Mouse (Mus musculus): ENCODE measurements around the gene Arrdc5.

Gene Arrdc5

DNA sequence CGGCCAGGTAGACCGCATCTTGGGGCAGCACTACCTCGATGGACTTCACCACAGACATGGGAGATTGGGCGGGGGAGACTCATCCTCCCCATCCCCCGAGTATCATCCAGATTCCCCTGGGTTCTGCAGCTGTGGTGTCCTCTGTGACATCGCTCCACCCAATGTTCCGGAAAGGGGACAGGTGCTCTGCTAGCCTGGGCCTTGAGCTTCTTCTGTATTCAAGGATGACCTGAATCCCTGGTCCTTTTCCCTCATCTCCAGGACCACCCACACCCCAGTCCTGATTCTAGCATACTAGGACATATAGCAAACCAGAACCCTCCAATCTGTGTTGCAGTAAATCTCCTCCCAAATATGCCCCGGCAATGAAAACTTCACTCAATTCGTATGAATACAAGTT, at the start of gene Arrdc5:
Gene Arrdc5 (minus strand): TSS at position 101 of the 400 bp plus-strand sequence.
- DNase-seq (ENCODE audit: low read depth, low spot score), result no peak

- no peak for DNase-seq (ENCODE audit: low read depth, low spot score)
These were observed 48.5 kb upstream of the Arrdc5 start for GRCm38 (mm10) chr17:56348586-56348985.

DNA sequence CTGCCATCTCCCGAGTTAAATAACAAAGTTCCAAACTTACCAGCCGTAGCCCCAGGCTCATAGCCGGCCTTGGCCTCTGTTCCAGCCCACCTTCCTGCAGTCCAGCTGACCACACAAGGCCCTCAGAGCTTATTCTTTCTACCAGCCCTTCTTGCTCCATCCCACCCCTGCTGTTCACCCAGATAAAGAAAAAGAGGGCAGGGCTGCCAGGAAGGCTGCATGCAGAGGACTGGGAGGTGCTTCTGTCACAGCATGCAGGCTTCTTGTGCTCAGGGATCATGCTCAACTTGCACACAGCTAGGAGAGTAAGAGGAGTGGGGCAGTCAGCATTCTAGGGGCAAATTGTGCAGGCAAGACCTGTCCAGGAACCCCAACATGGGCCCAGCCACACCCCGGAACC, 48.0 kb upstream of the Arrdc5 start:
- no peak for DNase-seq (ENCODE audit: low read depth, low spot score)

DNA sequence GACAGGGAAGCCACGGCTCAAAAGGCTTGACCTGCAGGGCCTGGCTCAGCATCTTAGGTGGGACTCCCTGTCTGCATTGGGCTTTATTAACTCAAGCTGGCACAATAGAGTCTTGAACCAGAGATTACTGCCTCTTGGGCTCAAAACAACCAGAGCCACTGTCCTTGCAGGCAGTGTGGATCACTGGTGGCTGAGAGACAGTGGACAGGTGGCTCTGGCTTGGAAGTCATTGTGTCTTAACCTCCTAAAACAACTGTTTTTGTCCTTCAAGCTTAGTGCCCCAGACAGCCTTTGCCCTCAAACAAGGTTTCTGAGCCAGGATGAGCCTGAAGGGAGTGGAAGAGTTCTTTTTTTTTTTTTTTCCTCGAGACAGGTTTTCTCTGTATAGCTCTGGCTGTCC, 45.3 kb upstream of the Arrdc5 start:
- no peak for DNase-seq (ENCODE audit: low read depth, low spot score)

GRCm38 (mm10) chr17:56343466-56343865, 43.4 kb upstream of the Arrdc5 start:
- DNase-seq (ENCODE audit: low read depth, low spot score), result no peak

DNA sequence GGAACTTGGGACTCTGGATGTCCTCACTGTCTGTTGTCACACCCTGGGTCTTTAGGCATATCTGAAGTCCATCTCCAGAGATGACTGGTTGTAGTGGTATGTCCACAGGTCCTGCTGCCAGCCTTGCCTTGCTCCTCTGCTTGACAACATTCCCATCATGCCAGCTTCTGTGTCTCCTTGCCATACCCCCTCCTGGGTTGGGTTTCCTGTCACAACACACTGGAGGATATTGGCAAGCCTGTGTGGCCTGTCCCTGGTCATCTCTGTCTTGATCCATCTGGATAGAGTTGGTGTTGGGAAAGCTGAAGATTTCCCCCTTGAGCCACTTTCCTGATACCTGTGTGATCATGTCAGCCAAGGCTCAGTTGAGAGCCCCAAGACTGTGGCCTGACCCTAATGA, 40.6 kb upstream of the Arrdc5 start:
- no peak for DNase-seq (ENCODE audit: low read depth, low spot score)

GRCm38 (mm10) chr17:56338909-56339308, 38.8 kb upstream of the Arrdc5 start:
- DNase-seq (ENCODE audit: low read depth, low spot score), result peak; percentile 33

DNA sequence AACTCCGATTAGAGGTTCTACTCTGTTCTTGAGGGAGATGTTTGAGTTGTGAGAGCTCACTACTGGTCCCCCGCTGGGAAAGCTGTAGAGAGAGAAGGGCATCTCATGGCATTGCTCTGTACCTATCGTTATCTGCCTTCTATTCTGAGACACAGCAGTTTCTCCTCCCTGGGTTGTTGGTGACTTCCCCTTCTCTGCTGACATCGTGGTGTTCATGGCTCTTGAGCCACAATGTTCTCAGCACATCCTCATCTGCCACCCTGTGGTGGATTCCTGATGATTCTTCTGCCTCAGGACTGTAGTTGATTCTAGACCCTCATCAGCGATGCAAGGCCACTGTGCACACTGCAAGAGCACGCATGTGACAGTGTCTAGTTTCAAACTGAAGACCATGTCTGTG, 37.7 kb upstream of the Arrdc5 start:
- DNase-seq (ENCODE audit: low read depth, low spot score), result no peak

DNA sequence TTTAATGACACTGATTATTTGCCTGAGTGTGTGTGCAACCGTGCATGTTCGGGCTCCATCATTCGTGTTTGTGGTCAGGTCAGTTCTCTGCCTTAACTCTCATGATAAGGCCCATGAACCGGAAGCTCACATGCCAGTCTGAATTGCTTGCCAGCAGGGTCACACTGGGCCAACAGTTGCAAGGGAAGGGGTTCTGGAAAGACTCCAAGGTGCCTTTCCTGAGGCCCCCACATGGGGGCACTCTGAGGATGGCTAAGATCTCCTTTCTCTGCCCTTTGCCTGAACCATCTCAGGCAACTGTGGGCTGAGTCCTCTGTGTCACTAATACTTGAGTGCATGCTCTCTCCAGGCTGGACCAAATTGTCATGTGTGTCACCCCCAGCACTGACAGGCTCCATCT, 37.1 kb upstream of the Arrdc5 start:
- DNase-seq (ENCODE audit: low read depth, low spot score), result peak; percentile 56

DNA sequence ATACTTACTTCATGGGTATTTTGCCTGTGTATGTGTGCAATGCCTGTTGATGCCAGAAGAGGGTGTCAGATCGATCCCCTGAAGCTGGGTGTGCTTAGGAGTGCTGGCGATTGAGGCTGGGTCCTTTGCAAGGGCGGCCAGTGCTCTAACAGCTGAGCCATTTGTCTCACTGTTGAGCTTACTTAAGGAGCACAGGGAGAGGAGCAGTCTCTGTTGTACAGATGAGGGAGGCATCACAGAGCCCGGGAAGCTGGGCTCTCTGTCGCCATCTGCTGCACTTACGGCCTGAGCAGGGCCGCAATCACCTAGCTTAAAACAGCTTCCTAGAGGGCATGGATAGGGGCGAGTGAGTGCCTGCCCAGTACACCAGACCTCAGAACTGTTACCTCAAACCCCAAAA, 32.9 kb upstream of the Arrdc5 start:
- no peak for DNase-seq (ENCODE audit: low read depth, low spot score)

- no peak for DNase-seq (ENCODE audit: low read depth, low spot score)
These were observed 31.2 kb upstream of the Arrdc5 start for GRCm38 (mm10) chr17:56331256-56331655.

DNA sequence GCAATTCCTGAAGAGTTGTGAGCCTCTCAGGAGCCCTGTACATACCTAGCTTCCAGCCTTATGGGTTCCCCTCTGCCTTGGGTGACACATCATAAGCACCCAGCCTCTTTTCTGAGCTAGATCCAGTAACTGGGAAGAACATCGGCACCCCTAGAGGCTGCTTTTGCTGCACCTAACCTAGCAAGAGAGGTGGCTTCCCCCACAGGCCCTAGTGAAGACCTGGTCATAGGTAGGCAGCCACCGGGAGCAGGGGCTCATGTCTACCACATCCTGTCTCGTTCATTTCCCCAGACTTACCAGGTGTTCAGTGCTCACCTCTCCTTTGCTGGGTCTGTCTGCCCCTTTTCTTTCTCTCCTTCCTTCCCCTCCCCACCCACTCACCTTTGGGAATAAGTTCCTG, 30.3 kb upstream of the Arrdc5 start:
- peak; percentile 45 for DNase-seq (ENCODE audit: low read depth, low spot score)

DNA sequence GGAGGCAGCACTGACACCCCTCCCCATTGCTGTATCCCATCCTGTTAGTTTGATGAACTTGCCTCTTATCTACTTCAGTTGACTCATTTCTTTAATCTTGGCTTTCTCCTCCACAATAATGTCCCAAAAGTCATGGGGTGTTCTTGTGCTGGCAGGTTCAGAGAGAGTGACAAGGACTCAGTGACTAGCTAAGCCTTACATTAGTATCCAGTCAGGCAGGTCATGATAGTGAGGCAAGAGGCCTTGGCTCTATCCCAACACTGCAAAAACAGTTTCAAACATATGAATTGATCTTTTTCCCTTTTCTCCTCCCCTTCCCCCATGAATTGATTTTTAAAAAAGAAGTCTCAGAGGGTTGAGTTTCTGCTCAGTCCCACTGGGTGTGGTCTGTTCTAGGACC, 29.2 kb upstream of the Arrdc5 start:
- no peak for DNase-seq (ENCODE audit: low read depth, low spot score)

DNA sequence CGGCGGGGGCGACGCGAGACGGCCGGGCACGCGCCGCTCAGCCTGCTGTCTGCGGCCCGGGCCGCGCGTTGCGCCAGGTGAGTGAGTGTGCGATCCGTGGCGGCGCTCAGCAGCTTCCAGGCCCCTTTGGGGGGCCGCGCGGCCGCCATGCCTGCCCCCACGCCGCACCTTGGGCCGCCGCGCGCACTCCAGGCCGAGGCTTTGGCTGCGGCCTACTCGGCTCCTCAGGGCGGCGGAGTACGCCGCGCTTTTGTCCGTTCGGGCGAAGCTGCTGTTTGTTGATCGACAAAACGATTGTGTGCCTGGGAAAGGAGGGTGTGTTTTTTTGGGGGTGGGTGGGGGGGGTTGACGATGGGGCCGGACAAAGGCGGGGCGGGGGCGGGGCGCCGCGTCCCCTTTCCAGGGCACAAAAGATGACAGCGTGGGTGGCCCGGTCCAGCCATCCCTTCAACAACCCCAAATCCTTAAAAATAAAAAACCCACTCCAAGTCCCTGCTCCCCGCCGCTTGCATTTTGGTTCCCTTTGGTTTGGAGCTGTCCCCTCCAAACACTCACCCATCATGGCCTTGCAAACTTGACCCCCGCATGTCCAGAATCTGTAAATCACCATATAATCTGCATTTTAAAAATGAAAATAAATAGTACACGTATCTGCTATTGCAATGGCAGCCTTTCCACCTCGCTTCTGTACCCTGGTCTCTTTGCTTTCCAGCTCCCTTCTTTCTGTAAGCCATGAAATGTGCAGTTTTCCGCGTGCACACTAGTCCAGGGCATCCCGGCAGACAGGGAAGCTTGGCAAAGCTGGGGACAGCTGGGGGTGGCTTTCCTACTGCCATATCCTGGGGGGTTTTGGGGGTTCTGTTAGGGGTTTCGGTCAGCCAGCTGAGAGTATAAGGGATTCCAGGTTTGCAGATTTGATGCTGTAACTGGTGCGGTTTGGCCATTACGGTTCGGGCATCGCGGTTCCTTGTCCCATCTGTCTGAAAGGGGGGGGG, 26.4 kb upstream of the Arrdc5 start:
- no peak for DNase-seq (ENCODE audit: low read depth, low spot score)

DNA sequence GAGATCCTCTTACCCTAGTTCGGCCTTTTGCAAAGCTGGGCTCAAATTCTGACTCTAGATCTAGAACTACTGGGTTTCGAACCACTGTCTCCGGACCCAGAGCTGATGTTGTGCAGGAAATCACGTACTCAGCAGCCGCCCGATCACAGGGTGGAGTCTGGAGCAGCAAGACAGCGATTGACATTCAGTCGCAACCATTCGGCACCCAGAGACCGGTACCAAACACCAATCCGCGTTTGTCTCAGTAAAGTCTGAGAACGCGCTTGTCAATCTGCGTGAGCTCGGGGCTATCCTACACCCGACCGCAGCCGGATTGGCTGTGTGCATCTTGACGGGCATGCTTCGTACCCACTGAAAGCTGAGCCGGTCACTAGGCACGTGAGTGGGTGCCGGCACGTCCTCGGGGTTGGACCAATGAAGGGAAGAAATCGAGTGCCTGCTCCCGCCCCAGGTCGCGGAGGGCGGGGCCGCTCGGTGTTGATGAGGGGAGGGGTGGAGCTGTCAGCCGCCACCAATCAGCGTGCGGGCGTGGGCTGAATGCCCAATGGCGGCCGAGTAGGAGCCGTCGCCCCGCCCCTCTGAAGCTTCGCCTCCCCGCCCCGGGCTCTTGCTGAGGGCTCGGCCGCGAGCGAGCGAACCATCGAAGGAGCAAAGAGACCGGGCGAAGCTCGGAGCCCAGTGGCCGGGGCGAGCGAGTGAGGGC, 25.5 kb upstream of the Arrdc5 start, which contains the start of gene Kdm4b:
Gene Kdm4b (plus strand): TSS at position 613 of the 703 bp plus-strand sequence.
- peak; percentile 100 for DNase-seq (ENCODE audit: low read depth, low spot score)

DNA sequence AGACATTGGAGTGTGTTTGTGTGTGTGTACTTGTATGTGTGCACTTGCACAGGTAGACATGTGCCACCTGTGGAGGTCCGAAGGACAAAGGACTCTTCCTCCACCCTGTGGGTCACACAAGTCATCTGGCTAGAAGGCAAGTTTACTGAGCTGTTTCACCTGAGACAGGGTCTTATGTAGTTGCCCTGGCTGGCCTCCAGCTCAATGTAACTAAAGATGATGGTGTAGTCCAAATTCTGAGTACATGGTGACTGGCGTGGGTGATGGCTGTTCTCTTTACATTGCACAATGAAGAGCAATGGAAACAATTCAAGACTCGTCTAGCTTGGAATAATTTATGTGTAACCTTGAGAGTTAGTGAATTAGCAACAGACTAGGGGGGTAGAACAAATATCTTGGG, 24.3 kb upstream of the Arrdc5 start:
- DNase-seq (ENCODE audit: low read depth, low spot score), result no peak

DNA sequence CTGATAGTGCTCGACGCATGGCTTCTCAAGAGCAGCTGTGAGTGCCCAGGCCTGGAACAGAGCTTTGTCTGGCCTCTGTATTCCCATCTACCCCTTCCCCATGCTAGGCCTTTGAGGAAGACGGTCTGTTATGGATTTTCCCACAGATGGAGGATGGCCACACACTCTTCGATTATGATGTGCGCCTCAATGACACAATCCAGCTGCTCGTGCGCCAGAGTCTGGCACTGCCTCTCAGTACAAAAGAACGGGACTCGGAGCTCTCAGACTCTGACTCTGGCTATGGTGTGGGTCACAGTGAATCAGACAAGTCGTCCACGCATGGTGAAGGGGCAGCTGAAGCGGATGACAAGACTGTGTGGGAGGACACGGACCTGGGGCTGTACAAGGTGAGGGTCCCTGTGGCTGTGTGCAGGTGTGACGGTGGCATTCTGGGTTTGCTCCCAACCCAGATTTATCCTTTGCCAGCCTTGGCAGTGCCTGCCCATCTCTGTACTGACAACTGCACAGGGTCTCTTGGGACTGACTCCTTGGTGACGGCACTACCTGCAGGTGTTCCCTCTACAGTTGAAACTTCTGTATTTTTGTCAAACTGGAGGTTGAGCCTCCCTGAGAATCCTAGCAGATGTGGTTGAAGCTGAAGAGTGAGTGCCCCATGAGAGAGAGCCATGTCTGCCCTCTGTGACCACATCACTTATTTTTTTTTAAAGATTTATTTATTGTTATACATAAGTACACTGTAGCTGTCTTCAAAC, 9.3 kb upstream of the Arrdc5 start:
- no peak for DNase-seq (ENCODE audit: low read depth, low spot score)

DNA sequence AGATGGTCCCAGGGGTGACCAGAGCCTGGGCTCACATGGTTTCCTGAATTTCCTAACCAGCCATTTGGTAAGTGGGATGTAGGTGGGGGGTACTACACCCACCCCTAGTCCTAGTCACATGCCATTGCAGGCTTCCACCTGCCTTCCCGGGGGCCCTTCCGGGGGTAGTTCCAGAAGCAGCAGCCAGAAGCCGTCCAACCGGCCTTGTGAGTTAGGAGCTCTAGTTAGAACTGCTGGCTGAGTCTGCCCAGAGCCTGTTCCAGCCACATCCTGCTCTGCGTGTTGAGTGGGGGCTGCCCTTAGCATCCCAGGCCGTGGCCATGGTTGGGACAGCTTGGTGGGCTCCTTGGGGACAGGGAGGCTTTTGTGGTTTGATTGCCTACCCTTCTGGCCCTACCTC, 8.0 kb upstream of the Arrdc5 start:
- DNase-seq (ENCODE audit: low read depth, low spot score), result no peak

GRCm38 (mm10) chr17:56305826-56306225, 5.7 kb upstream of the Arrdc5 start:
- DNase-seq (ENCODE audit: low read depth, low spot score), result no peak

DNA sequence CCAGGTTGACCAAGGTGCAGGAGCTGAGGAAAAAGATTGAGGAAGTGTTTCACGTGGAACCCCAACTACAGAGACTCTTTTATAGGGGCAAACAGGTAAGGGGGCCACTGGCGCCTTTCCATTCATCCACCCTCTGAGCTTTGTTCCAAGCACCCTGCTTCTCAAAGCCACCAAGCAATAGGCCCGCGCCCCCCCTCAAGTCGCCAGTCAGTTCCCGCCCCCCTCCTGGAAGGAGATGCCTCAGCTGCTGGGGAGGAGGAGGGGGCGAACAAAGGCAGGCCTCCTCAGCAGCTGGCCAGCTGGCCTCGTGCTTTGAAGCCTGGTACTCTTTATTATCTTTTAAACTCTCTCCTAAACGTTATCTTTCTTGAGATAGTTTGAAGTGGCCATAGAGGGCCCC, 5.1 kb upstream of the Arrdc5 start:
- DNase-seq (ENCODE audit: low read depth, low spot score), result no peak

GRCm38 (mm10) chr17:56304718-56305117, 4.6 kb upstream of the Arrdc5 start:
- DNase-seq (ENCODE audit: low read depth, low spot score), result no peak

Measured in CD4-positive helper T cell, adult 2 months (primary cell).